10 mouse cellular contexts compared by ENCODE assay signal in the genomic region with DNA sequence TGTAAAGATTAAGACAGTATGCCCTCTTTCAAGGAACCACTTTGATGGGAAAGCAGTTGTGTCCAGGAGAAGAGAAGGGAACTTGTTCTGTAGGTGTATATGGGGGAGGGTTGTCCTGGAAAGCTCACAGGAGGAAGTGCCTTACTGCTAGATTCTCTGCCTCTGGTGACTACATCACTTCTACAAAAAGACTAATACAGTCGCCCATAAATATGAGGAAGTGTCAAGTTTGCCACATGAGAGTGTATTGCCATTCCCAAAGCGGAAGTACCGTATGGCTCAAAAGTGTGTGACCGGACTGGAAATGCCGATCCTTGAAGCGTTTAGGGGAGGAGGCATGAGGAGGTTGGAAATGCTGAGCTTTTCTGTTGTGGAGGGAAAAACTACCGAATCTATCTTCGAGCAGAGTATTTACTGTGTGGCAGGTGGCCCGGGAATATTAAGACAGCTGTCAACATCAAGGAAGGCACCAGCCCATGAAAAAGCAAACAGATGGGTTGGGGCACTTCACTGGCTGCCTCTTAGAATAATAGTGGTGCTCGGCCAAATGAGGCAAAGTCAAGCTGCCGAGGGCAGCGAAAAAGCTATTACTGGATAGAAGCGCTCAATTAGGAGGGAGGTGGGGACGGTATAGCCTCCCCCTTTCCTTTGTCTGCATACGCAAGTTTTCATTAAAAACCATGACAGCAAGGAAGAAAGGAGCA. TPM values are rescaled to one million over a fixed set of nuclear protein-coding genes. Genes with fewer than 3 reads are reported as not detected.
DNase-seq lines count a peak whose midpoint lies in the region; ATAC-seq and TF ChIP-seq lines count a peak whose summit lies in the region.
"Had no signal": no experiment of that assay in that cellular context is flagged by ENCODE, and none has a peak within 500 bp of the region (broad histone marks: within the 10 kb centered on the region; RNA-seq: fewer than 3 reads in every experiment).

No protein-coding gene starts in this region.

- 24% methylated on average over 15 of the region's 15 CpGs for WGBS in kidney, embryonic 15.5 days
- 19% methylated on average over 15 of the region's 15 CpGs for WGBS in hindbrain, embryonic 15.5 days
- WGBS in stomach, postnatal 0 days: 59% methylated on average over 15 of the region's 15 CpGs

- peak overlapping the region; percentile 49 for H3K4me2 ChIP-seq in kidney, embryonic 15.5 days
- H3K4me2 ChIP-seq in hindbrain, embryonic 15.5 days: peak overlapping the region; percentile 67
- no peak overlapping the region for H3K4me2 ChIP-seq in stomach, postnatal 0 days (replicated peaks; ENCODE audit: low read depth)
- H3K4me2 ChIP-seq: liver, embryonic 13.5 days had no signal

- peak overlapping the region; percentile 39; the same call in 1 of the 2 replicates for H3K27ac ChIP-seq in kidney, embryonic 15.5 days
- peak overlapping the region; percentile 65; the same call in 1 of the 2 replicates for H3K27ac ChIP-seq in hindbrain, embryonic 15.5 days (replicated peaks)
- no peak overlapping the region for H3K27ac ChIP-seq in stomach, postnatal 0 days (replicated peaks)
- H3K27ac ChIP-seq: liver, embryonic 13.5 days had no signal

- TF ChIP-seq POLR2A in brain, embryonic 14.5 days (IDR thresholded peaks at IDR 0.05; ENCODE audit: borderline replicate concordance, extremely low read depth, insufficient read depth, insufficient read length, poor library complexity, severe bottlenecking): no peak

- peaks cover 14% of the 10 kb centered on the region for H3K4me1 ChIP-seq in kidney, embryonic 15.5 days
- peaks cover 23% of the 10 kb centered on the region for H3K4me1 ChIP-seq in hindbrain, embryonic 15.5 days (replicated peaks)
- no peaks in the 10 kb centered on the region for H3K4me1 ChIP-seq in stomach, postnatal 0 days (replicated peaks; ENCODE audit: control insufficient read depth, insufficient read depth)

- peak; percentile 31 for ATAC-seq in kidney, embryonic 15.5 days (replicated peaks; ENCODE audit: low FRiP score)
- peak; percentile 82 for ATAC-seq in hindbrain, embryonic 15.5 days (ENCODE audit: low FRiP score, low read depth)
- ATAC-seq in stomach, postnatal 0 days (ENCODE audit: low FRiP score, low TSS enrichment): no peak

- H3K4me3 ChIP-seq in kidney, embryonic 15.5 days (replicated peaks): 0 out of 2 replicates have a peak overlapping the region, but pooled peaks have one; percentile 2
- H3K4me3 ChIP-seq in hindbrain, embryonic 15.5 days: peak overlapping the region; percentile 34
- H3K4me3 ChIP-seq in stomach, postnatal 0 days (ENCODE audit: low read depth, low read length): no peak overlapping the region
- H3K4me3 ChIP-seq: liver, embryonic 13.5 days had no signal

- no peak overlapping the region for H3K9ac ChIP-seq in kidney, embryonic 15.5 days
- peak overlapping the region; percentile 29; the same call in 1 of the 2 replicates for H3K9ac ChIP-seq in hindbrain, embryonic 15.5 days
- H3K9ac ChIP-seq in stomach, postnatal 0 days (ENCODE audit: low read length): no peak overlapping the region
- H3K9ac ChIP-seq: liver, embryonic 13.5 days had no signal

- DNase-seq in kidney, adult 11 months: no peak
- DNase-seq in brain, embryonic 14.5 days (ENCODE audit: low read depth): peak; percentile 89
- DNase-seq in neural tube, embryonic 10.5 days (ENCODE audit: extremely low spot score, low spot score): peak; percentile 40
- DNase-seq in stomach, postnatal 0 days (ENCODE audit: low spot score): no peak
- no peak for DNase-seq in cerebellum, adult 11 months
- no peak for DNase-seq in adrenal gland, postnatal 14 days
- DNase-seq: adrenal gland, adult 8-10 months; liver, embryonic 13.5 days had no signal

- TF ChIP-seq CTCF in brain, embryonic 14.5 days (IDR thresholded peaks at IDR 0.05; ENCODE audit: borderline replicate concordance, extremely low read depth, insufficient read depth, insufficient read length): no peak
- no peak for TF ChIP-seq CTCF in stomach, postnatal 0 days (IDR thresholded peaks at IDR 0.05; ENCODE audit: low read depth)

- no peaks in the 10 kb centered on the region for H3K27me3 ChIP-seq in kidney, embryonic 15.5 days
- peaks cover 2% of the 10 kb centered on the region; the same call in 1 of the 2 replicates for H3K27me3 ChIP-seq in hindbrain, embryonic 15.5 days
- no peaks in the 10 kb centered on the region for H3K27me3 ChIP-seq in stomach, postnatal 0 days (ENCODE audit: control insufficient read depth, insufficient read depth, low read length)

- no peaks in the 10 kb centered on the region for H3K36me3 ChIP-seq in kidney, embryonic 15.5 days
- H3K36me3 ChIP-seq in hindbrain, embryonic 15.5 days: no peaks in the 10 kb centered on the region
- no peaks in the 10 kb centered on the region for H3K36me3 ChIP-seq in stomach, postnatal 0 days (ENCODE audit: control insufficient read depth, insufficient read depth, low read length)
- H3K36me3 ChIP-seq: liver, embryonic 13.5 days had no signal

- 0 out of 2 replicates have a peak, but pooled peaks cover 2% of the 10 kb centered on the region for H3K9me3 ChIP-seq in kidney, embryonic 15.5 days (replicated peaks)
- no peaks in the 10 kb centered on the region for H3K9me3 ChIP-seq in hindbrain, embryonic 15.5 days
- H3K9me3 ChIP-seq in stomach, postnatal 0 days (ENCODE audit: control insufficient read depth, low read length): no peaks in the 10 kb centered on the region
- H3K9me3 ChIP-seq: liver, embryonic 13.5 days had no signal

- TF ChIP-seq EP300 in stomach, postnatal 0 days (optimal IDR thresholded peaks at IDR 0.05): no peak

RNA-seq across cellular contexts. Expression of a gene that starts 3.5 kb away (rescaled TPM):
- 7.2 and 8.4 TPM in 2 replicates for polyA plus RNA-seq in kidney, embryonic 15.5 days (2015; fragmentation: Nextera tagmentation; extraction: Ambion mirVana)
- polyA plus RNA-seq in brain, embryonic 14.5 days (2012; rRNA removed): 2.3 and 4.7 TPM in 2 replicates
- 2.7 and 3.0 TPM in 2 replicates for polyA plus RNA-seq in hindbrain, embryonic 15.5 days (2015; fragmentation: Nextera tagmentation; extraction: Ambion mirVana)
- 6.3 and 7.3 TPM in 2 replicates for polyA plus RNA-seq in stomach, postnatal 0 days (2015; fragmentation: Nextera tagmentation; extraction: Ambion mirVana)
- 15.8 and 17.3 TPM in 2 replicates for total RNA-seq in adrenal gland, postnatal 14 days (2021)

RNA-seq across cellular contexts. Expression of a gene that starts 35.0 kb away (rescaled TPM):
- 37.9 and 39.0 TPM in 2 replicates for polyA plus RNA-seq in kidney, embryonic 15.5 days (2015; fragmentation: Nextera tagmentation; extraction: Ambion mirVana)
- 20.7 and 24.3 TPM in 2 replicates for polyA plus RNA-seq in brain, embryonic 14.5 days (2012; rRNA removed)
- polyA plus RNA-seq in hindbrain, embryonic 15.5 days (2015; fragmentation: Nextera tagmentation; extraction: Ambion mirVana): 53.0 and 56.4 TPM in 2 replicates
- 17.8 and 18.2 TPM in 2 replicates for polyA plus RNA-seq in stomach, postnatal 0 days (2015; fragmentation: Nextera tagmentation; extraction: Ambion mirVana)
- 8.0 and 9.4 TPM in 2 replicates for total RNA-seq in adrenal gland, postnatal 14 days (2021)

Comparison
In these comparisons a context has a peak if more than half of its experiments do, and no peak if none do; other contexts are left out.
1. DNase-seq: peak in brain, embryonic 14.5 days (single experiment) and neural tube, embryonic 10.5 days (single experiment); none in kidney, adult 11 months (single experiment), stomach, postnatal 0 days (single experiment), cerebellum, adult 11 months (single experiment) and adrenal gland, postnatal 14 days (single experiment).